Mouse (Mus musculus): Measurements from ENCODE around the gene Fbxl22. TPM values are rescaled to one million over a fixed set of nuclear protein-coding genes. Genes with fewer than 3 reads are reported as not detected.
A peak's percentile ranks its signal among the peaks of the same experiment; 100 is the strongest.

Fbxl22 gene
- polyA plus RNA-seq, 1 experiment from 2014 or later: 2.0 TPM

GRCm38 (mm10) chr9:66518901-66519300, 4.5 kb upstream of the Fbxl22 start:
- H3K36me3 ChIP-seq (ENCODE audit: control insufficient read depth, insufficient read depth, low read length): peaks cover 13% of the 10 kb centered on the region
- ATAC-seq (ENCODE audit: low FRiP score): no peak
- H3K4me1 ChIP-seq (replicated peaks; ENCODE audit: control insufficient read depth, insufficient read depth, low read length): no peaks in the 10 kb centered on the region
- WGBS: 80% methylated on average over 5 of the region's 5 CpGs
- H3K9ac ChIP-seq (ENCODE audit: low read depth, low read length): no peak overlapping the region
- no peak for DNase-seq (ENCODE audit: low spot score)
- no peak overlapping the region for H3K27ac ChIP-seq (ENCODE audit: low read depth, low read length)
- no peaks in the 10 kb centered on the region for H3K27me3 ChIP-seq (ENCODE audit: control insufficient read depth, insufficient read depth, low read length)
- H3K4me2 ChIP-seq (replicated peaks; ENCODE audit: low read depth, low read length): no peak overlapping the region
- no peak overlapping the region for H3K4me3 ChIP-seq (ENCODE audit: low read depth, low read length)
- H3K9me3 ChIP-seq (ENCODE audit: control insufficient read depth, low read length): no peaks in the 10 kb centered on the region

- 80% methylated on average over 5 of the region's 5 CpGs for WGBS
- no peak for ATAC-seq (ENCODE audit: low FRiP score)
- Histone ChIP-seq H3K4me1 (replicated peaks; ENCODE audit: control insufficient read depth, insufficient read depth, low read length) (no peaks in the 10 kb centered on the region), H3K36me3 (ENCODE audit: control insufficient read depth, insufficient read depth, low read length) (peaks cover 13% of the 10 kb centered on the region), H3K4me2 (replicated peaks; ENCODE audit: low read depth, low read length) (no peak overlapping the region), H3K9me3 (ENCODE audit: control insufficient read depth, low read length) (no peaks in the 10 kb centered on the region), H3K4me3 (ENCODE audit: low read depth, low read length) (no peak overlapping the region), H3K27me3 (ENCODE audit: control insufficient read depth, insufficient read depth, low read length) (no peaks in the 10 kb centered on the region), H3K9ac (ENCODE audit: low read depth, low read length) (no peak overlapping the region), H3K27ac (ENCODE audit: low read depth, low read length) (no peak overlapping the region)
- DNase-seq (ENCODE audit: low spot score): no peak
These were observed 3.9 kb upstream of the Fbxl22 start for GRCm38 (mm10) chr9:66518251-66518650.

GRCm38 (mm10) chr9:66517746-66518145, 3.4 kb upstream of the Fbxl22 start:
- H3K9me3 ChIP-seq (ENCODE audit: control insufficient read depth, low read length): no peaks in the 10 kb centered on the region
- peaks cover 13% of the 10 kb centered on the region for H3K36me3 ChIP-seq (ENCODE audit: control insufficient read depth, insufficient read depth, low read length)
- 89% methylated on average over 10 of the region's 10 CpGs for WGBS
- no peaks in the 10 kb centered on the region for H3K4me1 ChIP-seq (replicated peaks; ENCODE audit: control insufficient read depth, insufficient read depth, low read length)
- DNase-seq (ENCODE audit: low spot score) (no peak), ATAC-seq (ENCODE audit: low FRiP score) (no peak)
- H3K4me3 ChIP-seq (ENCODE audit: low read depth, low read length): no peak overlapping the region
- no peak overlapping the region for H3K9ac ChIP-seq (ENCODE audit: low read depth, low read length)
- no peaks in the 10 kb centered on the region for H3K27me3 ChIP-seq (ENCODE audit: control insufficient read depth, insufficient read depth, low read length)
- H3K27ac ChIP-seq (ENCODE audit: low read depth, low read length): no peak overlapping the region
- H3K4me2 ChIP-seq (replicated peaks; ENCODE audit: low read depth, low read length): no peak overlapping the region

GRCm38 (mm10) chr9:66516296-66516940, 2.0 kb upstream of the Fbxl22 start:
- DNase-seq (ENCODE audit: low spot score) (no peak), ATAC-seq (ENCODE audit: low FRiP score) (no peak)
- 95% methylated on average over 6 of the region's 6 CpGs for WGBS
- Histone ChIP-seq H3K9me3 (ENCODE audit: control insufficient read depth, low read length) (no peaks in the 10 kb centered on the region), H3K4me1 (replicated peaks; ENCODE audit: control insufficient read depth, insufficient read depth, low read length) (no peaks in the 10 kb centered on the region), H3K4me3 (ENCODE audit: low read depth, low read length) (no peak overlapping the region), H3K27ac (ENCODE audit: low read depth, low read length) (no peak overlapping the region), H3K4me2 (replicated peaks; ENCODE audit: low read depth, low read length) (no peak overlapping the region), H3K9ac (ENCODE audit: low read depth, low read length) (no peak overlapping the region), H3K36me3 (ENCODE audit: control insufficient read depth, insufficient read depth, low read length) (peaks cover 13% of the 10 kb centered on the region), H3K27me3 (ENCODE audit: control insufficient read depth, insufficient read depth, low read length) (no peaks in the 10 kb centered on the region)

- Histone ChIP-seq H3K27me3 (ENCODE audit: control insufficient read depth, insufficient read depth, low read length) (no peaks in the 10 kb centered on the region), H3K4me1 (replicated peaks; ENCODE audit: control insufficient read depth, insufficient read depth, low read length) (no peaks in the 10 kb centered on the region), H3K27ac (ENCODE audit: low read depth, low read length) (no peak overlapping the region), H3K4me2 (replicated peaks; ENCODE audit: low read depth, low read length) (no peak overlapping the region), H3K9ac (ENCODE audit: low read depth, low read length) (no peak overlapping the region), H3K9me3 (ENCODE audit: control insufficient read depth, low read length) (no peaks in the 10 kb centered on the region), H3K4me3 (ENCODE audit: low read depth, low read length) (no peak overlapping the region), H3K36me3 (ENCODE audit: control insufficient read depth, insufficient read depth, low read length) (peaks cover 13% of the 10 kb centered on the region)
- DNase-seq (ENCODE audit: low spot score) (no peak), ATAC-seq (ENCODE audit: low FRiP score) (no peak)
- 93% methylated on average over 10 of the region's 10 CpGs for WGBS
These were observed 1.4 kb upstream of the Fbxl22 start for GRCm38 (mm10) chr9:66515680-66516210.

GRCm38 (mm10) chr9:66515115-66515514, 722 bp upstream of the Fbxl22 start:
- no peak overlapping the region for H3K4me2 ChIP-seq (replicated peaks; ENCODE audit: low read depth, low read length)
- no peak overlapping the region for H3K9ac ChIP-seq (ENCODE audit: low read depth, low read length)
- H3K27me3 ChIP-seq (ENCODE audit: control insufficient read depth, insufficient read depth, low read length): no peaks in the 10 kb centered on the region
- no peak overlapping the region for H3K4me3 ChIP-seq (ENCODE audit: low read depth, low read length)
- DNase-seq (ENCODE audit: low spot score) (no peak), ATAC-seq (ENCODE audit: low FRiP score) (no peak)
- no peaks in the 10 kb centered on the region for H3K4me1 ChIP-seq (replicated peaks; ENCODE audit: control insufficient read depth, insufficient read depth, low read length)
- H3K27ac ChIP-seq (ENCODE audit: low read depth, low read length): no peak overlapping the region
- no peaks in the 10 kb centered on the region for H3K9me3 ChIP-seq (ENCODE audit: control insufficient read depth, low read length)
- WGBS: 81% methylated on average over 2 of the region's 2 CpGs
- peaks cover 11% of the 10 kb centered on the region for H3K36me3 ChIP-seq (ENCODE audit: control insufficient read depth, insufficient read depth, low read length)

GRCm38 (mm10) chr9:66513661-66514255, 635 bp downstream of the Fbxl22 start:
- H3K36me3 ChIP-seq (ENCODE audit: control insufficient read depth, insufficient read depth, low read length): peaks cover 10% of the 10 kb centered on the region; the same call in 1 of the 2 replicates
- no peak for DNase-seq (ENCODE audit: low spot score)

GRCm38 (mm10) chr9:66513150-66513549, 1.2 kb downstream of the Fbxl22 start:
- Histone ChIP-seq H3K27ac (ENCODE audit: low read depth, low read length) (peak overlapping the region; percentile 39; the same call in 1 of the 2 replicates), H3K36me3 (ENCODE audit: control insufficient read depth, insufficient read depth, low read length) (peaks cover 10% of the 10 kb centered on the region; the same call in 1 of the 2 replicates), H3K27me3 (ENCODE audit: control insufficient read depth, insufficient read depth, low read length) (no peaks in the 10 kb centered on the region), H3K9ac (ENCODE audit: low read depth, low read length) (no peak overlapping the region), H3K4me3 (ENCODE audit: low read depth, low read length) (no peak overlapping the region), H3K4me2 (replicated peaks; ENCODE audit: low read depth, low read length) (no peak overlapping the region), H3K9me3 (ENCODE audit: control insufficient read depth, low read length) (no peaks in the 10 kb centered on the region), H3K4me1 (replicated peaks; ENCODE audit: control insufficient read depth, insufficient read depth, low read length) (no peaks in the 10 kb centered on the region)
- DNase-seq (ENCODE audit: low spot score): peak; percentile 16
- no peak for ATAC-seq (ENCODE audit: low FRiP score)

More at GRCm38 (mm10) chr9:66513661-66514255, 635 bp downstream of the Fbxl22 start:
- 83% methylated on average over 4 of the region's 4 CpGs for WGBS
- H3K9me3 ChIP-seq (ENCODE audit: control insufficient read depth, low read length): no peaks in the 10 kb centered on the region
- no peaks in the 10 kb centered on the region for H3K27me3 ChIP-seq (ENCODE audit: control insufficient read depth, insufficient read depth, low read length)
- H3K9ac ChIP-seq (ENCODE audit: low read depth, low read length): no peak overlapping the region
- H3K4me2 ChIP-seq (replicated peaks; ENCODE audit: low read depth, low read length): no peak overlapping the region
- no peak for ATAC-seq (ENCODE audit: low FRiP score)
- no peak overlapping the region for H3K4me3 ChIP-seq (ENCODE audit: low read depth, low read length)
- peak overlapping the region; percentile 39; the same call in 1 of the 2 replicates for H3K27ac ChIP-seq (ENCODE audit: low read depth, low read length)
- H3K4me1 ChIP-seq (replicated peaks; ENCODE audit: control insufficient read depth, insufficient read depth, low read length): no peaks in the 10 kb centered on the region

GRCm38 (mm10) chr9:66512351-66512671, 2.1 kb downstream of the Fbxl22 start:
- H3K4me1 ChIP-seq (replicated peaks; ENCODE audit: control insufficient read depth, insufficient read depth, low read length): no peaks in the 10 kb centered on the region
- peaks cover 7% of the 10 kb centered on the region; the same call in 1 of the 2 replicates for H3K36me3 ChIP-seq (ENCODE audit: control insufficient read depth, insufficient read depth, low read length)

More at GRCm38 (mm10) chr9:66512351-66512671, 2.1 kb downstream of the Fbxl22 start:
- H3K4me2 ChIP-seq (replicated peaks; ENCODE audit: low read depth, low read length): peak overlapping the region; percentile 87
- peak overlapping the region; percentile 92 for H3K27ac ChIP-seq (ENCODE audit: low read depth, low read length)
- no peaks in the 10 kb centered on the region for H3K9me3 ChIP-seq (ENCODE audit: control insufficient read depth, low read length)
- no peaks in the 10 kb centered on the region for H3K27me3 ChIP-seq (ENCODE audit: control insufficient read depth, insufficient read depth, low read length)
- ATAC-seq (ENCODE audit: low FRiP score): peak; percentile 88
- peak overlapping the region; percentile 53 for H3K4me3 ChIP-seq (ENCODE audit: low read depth, low read length)
- peak overlapping the region; percentile 77 for H3K9ac ChIP-seq (ENCODE audit: low read depth, low read length)
- WGBS: 0% methylated on average over 8 of the region's 8 CpGs
- peak; percentile 85 for DNase-seq (ENCODE audit: low spot score)

Data from hindbrain, embryonic 11.5 days (tissue).